24 mouse cellular contexts compared by ENCODE assay signal in the genomic region with DNA sequence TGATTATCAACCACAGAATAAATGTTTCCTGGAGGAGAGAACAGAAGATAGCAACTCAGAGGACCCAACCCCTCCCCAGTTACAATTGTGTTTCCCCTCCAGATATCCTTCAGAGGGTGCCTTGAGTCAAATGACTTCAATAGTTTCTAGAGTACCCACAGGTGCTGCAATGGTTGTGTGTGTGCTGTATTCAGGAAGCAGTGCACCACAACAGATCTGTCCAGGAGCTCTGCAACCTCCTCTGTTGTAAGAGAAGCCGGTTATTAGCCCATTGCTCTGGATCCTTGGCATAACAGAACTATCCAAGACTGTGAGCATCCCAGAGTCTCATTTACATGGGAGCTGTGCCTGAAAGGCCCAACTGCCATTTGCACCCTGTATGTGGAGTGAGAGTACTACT.
DNase-seq lines count a peak whose midpoint lies in the region; ATAC-seq lines count a peak whose summit lies in the region.
"Had no signal": no experiment of that assay in that cellular context is flagged by ENCODE, and none has a peak within 500 bp of the region (broad histone marks: within the 10 kb centered on the region; RNA-seq: fewer than 3 reads in every experiment).

No protein-coding gene starts in this region.

- H3K4me2 ChIP-seq in forebrain, embryonic 11.5 days (ENCODE audit: low read depth, low read length, severe bottlenecking) = no peak overlapping the region
- H3K4me2 ChIP-seq: embryonic facial prominence, embryonic 12.5 days; forebrain, embryonic 12.5 days had no signal

- no peaks in the 10 kb centered on the region for H3K27me3 ChIP-seq in forebrain, embryonic 11.5 days (ENCODE audit: control insufficient read depth, insufficient read depth, low read length)
- H3K27me3 ChIP-seq in limb, embryonic 10.5 days (ENCODE audit: low read depth, poor library complexity, severe bottlenecking) = no peaks in the 10 kb centered on the region
- H3K27me3 ChIP-seq: embryonic facial prominence, embryonic 12.5 days had no signal

- no peaks in the 10 kb centered on the region for H3K9me3 ChIP-seq in forebrain, embryonic 11.5 days (ENCODE audit: control insufficient read depth, low read length)
- no peaks in the 10 kb centered on the region for H3K9me3 ChIP-seq in limb, embryonic 10.5 days (replicated peaks)
- H3K9me3 ChIP-seq: embryonic facial prominence, embryonic 10.5 days; embryonic facial prominence, embryonic 12.5 days; forebrain, embryonic 12.5 days; G1E had no signal

- H3K27ac ChIP-seq in forebrain, embryonic 11.5 days (ENCODE audit: low read depth, low read length) = no peak overlapping the region
- H3K27ac ChIP-seq in limb, embryonic 10.5 days = no peak overlapping the region
- H3K27ac ChIP-seq: embryonic facial prominence, embryonic 10.5 days; embryonic facial prominence, embryonic 12.5 days; forebrain, embryonic 12.5 days had no signal

- no peak overlapping the region for H3K9ac ChIP-seq in forebrain, embryonic 11.5 days (ENCODE audit: low read length)
- H3K9ac ChIP-seq: embryonic facial prominence, embryonic 12.5 days; forebrain, embryonic 12.5 days had no signal

- no peaks in the 10 kb centered on the region for H3K4me1 ChIP-seq in forebrain, embryonic 11.5 days (replicated peaks; ENCODE audit: control insufficient read depth, insufficient read depth, low read length)
- no peaks in the 10 kb centered on the region for H3K4me1 ChIP-seq in limb, embryonic 10.5 days
- H3K4me1 ChIP-seq: embryonic facial prominence, embryonic 10.5 days; embryonic facial prominence, embryonic 12.5 days; forebrain, embryonic 12.5 days had no signal

- H3K36me3 ChIP-seq in forebrain, embryonic 11.5 days (ENCODE audit: control insufficient read depth, insufficient read depth, low read length) = no peaks in the 10 kb centered on the region
- no peaks in the 10 kb centered on the region for H3K36me3 ChIP-seq in limb, embryonic 10.5 days
- H3K36me3 ChIP-seq: embryonic facial prominence, embryonic 10.5 days; embryonic facial prominence, embryonic 12.5 days; forebrain, embryonic 12.5 days; G1E had no signal

- DNase-seq in 416B (ENCODE audit: low read depth) = peak; percentile 18
- DNase-seq in forebrain, embryonic 11.5 days (ENCODE audit: low spot score) = no peak
- DNase-seq in limb, embryonic 10.5 days (ENCODE audit: low spot score) = no peak
- DNase-seq: adrenal gland, adult 8-10 months; adrenal gland, postnatal 14 days; adrenal gland, postnatal 36 days; B cell, adult 2 months; cerebellum, adult 11-12 months; cerebellum, adult 2 months; cerebellum, adult 9-10 months; cerebellum, postnatal 10 days; cerebellum, postnatal 25 days had no signal

- no peak overlapping the region for H3K4me3 ChIP-seq in forebrain, embryonic 11.5 days (ENCODE audit: low read depth, low read length)
- no peak overlapping the region for H3K4me3 ChIP-seq in limb, embryonic 10.5 days
- H3K4me3 ChIP-seq: embryonic facial prominence, embryonic 10.5 days; embryonic facial prominence, embryonic 12.5 days; forebrain, embryonic 12.5 days had no signal

- peak; percentile 75 for ATAC-seq in granulocyte monocyte progenitor cell, adult 5-6 weeks (replicated peaks; ENCODE audit: poor library complexity, severe bottlenecking)
- peak; percentile 73 for ATAC-seq in megakaryocyte progenitor cell, adult 5-6 weeks (replicated peaks; ENCODE audit: poor library complexity)
- ATAC-seq in forebrain, embryonic 11.5 days (replicated peaks; ENCODE audit: low FRiP score) = no peak
- no peak for ATAC-seq in inflammation-experienced regulatory T-cells, adult 6 months
- ATAC-seq: activated CD4-positive, CD25-positive, alpha-beta regulatory T cell, adult 4 months; CD4-positive, CD25-positive, alpha-beta regulatory T cell, adult 4 months; forebrain, embryonic 14.5 days; forebrain, embryonic 16.5 days; Patski had no signal

- WGBS in forebrain, embryonic 11.5 days = 91% methylated on average over 1 of the region's 1 CpGs
- 88% methylated on average over 1 of the region's 1 CpGs for WGBS in limb, embryonic 10.5 days

Comparison
In these comparisons a context has a peak if more than half of its experiments do, and no peak if none do; other contexts are left out.
1. ATAC-seq: peak in granulocyte monocyte progenitor cell, adult 5-6 weeks (single experiment) and megakaryocyte progenitor cell, adult 5-6 weeks (single experiment); none in forebrain, embryonic 11.5 days (single experiment) and inflammation-experienced regulatory T-cells, adult 6 months (single experiment).